Mouse (Mus musculus) embryonic facial prominence, embryonic 10.5 days (tissue): ENCODE measurements around the gene Slc1a5. TPM values are rescaled to one million over a fixed set of nuclear protein-coding genes. Genes with fewer than 3 reads are reported as not detected.

Experiments used
- DNase-seq: peaks from one replicate; pipeline ENCODE4 v3.0.0-alpha.2; 2017; ENCODE audit warnings: low spot score
- H3K27ac ChIP-seq: fragments of 300-500 bp; sonication (generic); replicated peaks from 2 replicates; pipeline ENCODE4 v1.5.1; 2016; ENCODE audit warnings: mild to moderate bottlenecking
- H3K27me3 ChIP-seq: fragments of 300-500 bp; sonication (generic); replicated peaks from 2 replicates; pipeline ENCODE4 v1.6.1; 2016; ENCODE audit warnings: low read depth, mild to moderate bottlenecking; ENCODE audit not compliant: poor library complexity, severe bottlenecking
- H3K36me3 ChIP-seq: fragments of 300-500 bp; sonication (generic); replicated peaks from 2 replicates; pipeline ENCODE4 v1.6.1; 2016; ENCODE audit warnings: mild to moderate bottlenecking, moderate library complexity
- H3K4me1 ChIP-seq: fragments of 300-500 bp; sonication (generic); 2 replicates; pipeline ENCODE4 v1.6.1; 2016
- H3K4me3 ChIP-seq: fragments of 300-500 bp; sonication (generic); 2 replicates; pipeline ENCODE4 v1.5.1; 2016; ENCODE audit warnings: mild to moderate bottlenecking, moderate library complexity
- H3K9me3 ChIP-seq: fragments of 300-500 bp; sonication (generic); 2 replicates; pipeline ENCODE4 v1.6.1; 2016; ENCODE audit warnings: mild to moderate bottlenecking
- WGBS: fragments of 180-500 bp; shearing (Covaris S2); methylation state at CpG from one replicate; pipeline ENCODE4 v1.1.7; 2016; 5-methylcytosine and 5-hydroxymethylcytosine counted together
- polyA plus RNA-seq: library from polyadenylated mRNA; unstranded; fragments of >200 nt; fragmentation: Nextera tagmentation; extraction: Ambion mirVana; gene quantifications from 2 replicates; pipeline ENCODE4 v1.2.1, GENCODE M21; 2016

Gene Slc1a5
- polyA plus RNA-seq, 1 experiment from 2014 or later, result 37.3 TPM

- no peak for DNase-seq
- Histone ChIP-seq H3K4me1 (peaks cover 56% of the 10 kb centered on the region), H3K27me3 (no peaks in the 10 kb centered on the region), H3K9me3 (no peaks in the 10 kb centered on the region), H3K27ac (peak overlapping the region; percentile 51), H3K4me3 (peak overlapping the region; percentile 72), H3K36me3 (peaks cover 51% of the 10 kb centered on the region)
- 35% methylated on average over 14 of the region's 14 CpGs for WGBS
These were observed 64.1 kb downstream of the Slc1a5 start for GRCm38 (mm10) chr7:16845072-16845819.

GRCm38 (mm10) chr7:16845820-16846167 is 64.7 kb downstream of the Slc1a5 start:
- peaks cover 55% of the 10 kb centered on the region for H3K4me1 ChIP-seq
- 0 out of 2 replicates have a peak overlapping the region, but pooled peaks have one; percentile 51 for H3K27ac ChIP-seq
- WGBS, result 34% methylated on average over 10 of the region's 10 CpGs
- no peaks in the 10 kb centered on the region for H3K9me3 ChIP-seq
- H3K27me3 ChIP-seq, result no peaks in the 10 kb centered on the region
- DNase-seq, result peak; percentile 31
- H3K4me3 ChIP-seq, result peak overlapping the region; percentile 72
- peaks cover 51% of the 10 kb centered on the region for H3K36me3 ChIP-seq

GRCm38 (mm10) chr7:16846775-16847174 is 65.6 kb downstream of the Slc1a5 start:
- no peak overlapping the region for H3K4me3 ChIP-seq
- H3K36me3 ChIP-seq, result peaks cover 50% of the 10 kb centered on the region
- H3K9me3 ChIP-seq, result no peaks in the 10 kb centered on the region
- H3K4me1 ChIP-seq, result peaks cover 46% of the 10 kb centered on the region
- no peaks in the 10 kb centered on the region for H3K27me3 ChIP-seq
- no peak overlapping the region for H3K27ac ChIP-seq
- DNase-seq, result no peak
- 94% methylated on average over 5 of the region's 5 CpGs for WGBS

- 85% methylated on average over 19 of the region's 19 CpGs for WGBS
- Histone ChIP-seq H3K27me3 (no peaks in the 10 kb centered on the region), H3K4me1 (peaks cover 39% of the 10 kb centered on the region), H3K9me3 (no peaks in the 10 kb centered on the region), H3K27ac (no peak overlapping the region), H3K4me3 (no peak overlapping the region), H3K36me3 (peaks cover 55% of the 10 kb centered on the region)
- no peak for DNase-seq
These were observed 66.4 kb downstream of the Slc1a5 start for GRCm38 (mm10) chr7:16847507-16847906.

Other genes starting within 250 kb of the Slc1a5 start
- gene Arhgap35, start 166.3 kb upstream of the Slc1a5 start, polyA plus RNA-seq, result 32.4 and 32.6 TPM in 2 replicates
- not detected in 2 replicates for gene Ceacam15, start 105.6 kb upstream of the Slc1a5 start, polyA plus RNA-seq
- not detected in 2 replicates for gene Ceacam9, start 59.4 kb upstream of the Slc1a5 start, polyA plus RNA-seq
- 250 and 256 TPM in 2 replicates for gene Ap2s1, start 42.9 kb upstream of the Slc1a5 start, polyA plus RNA-seq
- 129 and 131 TPM in 2 replicates for gene Strn4, start 34.5 kb downstream of the Slc1a5 start, polyA plus RNA-seq
- gene Fkrp, start 35.4 kb downstream of the Slc1a5 start, polyA plus RNA-seq, result 26.1 and 28.5 TPM in 2 replicates
- gene Prkd2, start 61.6 kb downstream of the Slc1a5 start, polyA plus RNA-seq, result 12.9 and 13.1 TPM in 2 replicates
- 5.5 and 6.0 TPM in 2 replicates for gene Dact3, start 94.0 kb downstream of the Slc1a5 start, polyA plus RNA-seq
- gene Gng8, start 110.4 kb downstream of the Slc1a5 start, polyA plus RNA-seq, result 14.7 and 20.3 TPM in 2 replicates
- gene Ptgir, start 125.2 kb downstream of the Slc1a5 start, polyA plus RNA-seq, result 0.52 and 0.64 TPM in 2 replicates
- 121 and 126 TPM in 2 replicates for gene Calm3, start 142.8 kb downstream of the Slc1a5 start, polyA plus RNA-seq
- gene Pnmal2, start 163.3 kb downstream of the Slc1a5 start, polyA plus RNA-seq, result 2.9 and 4.6 TPM in 2 replicates
- 3.4 and 4.0 TPM in 2 replicates for gene Pnmal1, start 178.3 kb downstream of the Slc1a5 start, polyA plus RNA-seq
- gene Gm42372, start 201.7 kb downstream of the Slc1a5 start, polyA plus RNA-seq, result 0.59 and 0.86 TPM in 2 replicates
- 10.5 and 11.9 TPM in 2 replicates for gene Ccdc8, start 211.4 kb downstream of the Slc1a5 start, polyA plus RNA-seq
- 138 and 146 TPM in 2 replicates for gene Ppp5c, start 246.6 kb downstream of the Slc1a5 start, polyA plus RNA-seq